Mouse (Mus musculus) embryonic facial prominence, embryonic 14.5 days (tissue): ENCODE results near the gene Gm10491. TPM values are rescaled to one million over a fixed set of nuclear protein-coding genes. Genes with fewer than 3 reads are reported as not detected.

Experiments used
- ATAC-seq: fragments of 200-750 bp; cut with Nextera tagmentation; 2 replicates; pipeline ENCODE4 v1.8.0; 2017; ENCODE audit warnings: low read depth, moderate number of reproducible peaks, moderate TSS enrichment
- DNase-seq: peaks from one replicate; pipeline ENCODE4 v3.0.0-alpha.2; 2015; ENCODE audit warnings: low spot score
- H3K27ac ChIP-seq: fragments of 300-500 bp; sonication (generic); replicated peaks from 2 replicates; pipeline ENCODE4 v1.5.1; 2014; ENCODE audit warnings: low read depth, mild to moderate bottlenecking, low read length, moderate library complexity
- H3K27me3 ChIP-seq: fragments of 300-500 bp; sonication (generic); replicated peaks from 2 replicates; pipeline ENCODE4 v1.6.1; 2014; ENCODE audit warnings: low read length; ENCODE audit not compliant: control insufficient read depth, insufficient read depth
- H3K36me3 ChIP-seq: fragments of 300-500 bp; sonication (generic); 2 replicates; pipeline ENCODE4 v1.6.1; 2014; ENCODE audit warnings: low read length, mixed read lengths; ENCODE audit not compliant: control insufficient read depth, insufficient read depth
- H3K4me1 ChIP-seq: fragments of 300-500 bp; sonication (generic); 2 replicates; pipeline ENCODE4 v1.6.1; 2014; ENCODE audit warnings: antibody characterized with exemption, low read length; ENCODE audit not compliant: control insufficient read depth, insufficient read depth
- H3K4me2 ChIP-seq: fragments of 300-500 bp; sonication (generic); 2 replicates; pipeline ENCODE4 v1.6.1; 2014; ENCODE audit warnings: low read depth, mild to moderate bottlenecking, low read length, moderate library complexity, mixed read lengths
- H3K4me3 ChIP-seq: fragments of 300-500 bp; sonication (generic); 2 replicates; pipeline ENCODE4 v1.5.1; 2014; ENCODE audit warnings: low read depth, mild to moderate bottlenecking, low read length
- H3K9ac ChIP-seq: fragments of 300-500 bp; sonication (generic); 2 replicates; pipeline ENCODE4 v1.6.1; 2014; ENCODE audit warnings: low read depth, mild to moderate bottlenecking, low read length, moderate library complexity, mixed read lengths
- H3K9me3 ChIP-seq: fragments of 300-500 bp; sonication (generic); 2 replicates; pipeline ENCODE4 v1.6.1; 2016; ENCODE audit warnings: low read length; ENCODE audit not compliant: control insufficient read depth
- WGBS: fragments of 180-500 bp; shearing (Covaris S2); extraction: QIAGEN DNeasy Blood & Tissue Kit; methylation state at CpG from one replicate; pipeline ENCODE4 v1.1.7; 2014; 5-methylcytosine and 5-hydroxymethylcytosine counted together
- polyA plus RNA-seq: library from polyadenylated mRNA; unstranded; fragments of >200 nt; fragmentation: Nextera tagmentation; extraction: Ambion mirVana; gene quantifications from 2 replicates; pipeline ENCODE4 v1.2.1, GENCODE M21; 2014

Gm10491 gene
- polyA plus RNA-seq, 1 experiment from 2014 or later, result not detected

GRCm38 (mm10) chrX:7868506-7868905 lies 39.1 kb downstream of the Gm10491 start:
- Histone ChIP-seq H3K4me3 (no peak overlapping the region), H3K27ac (no peak overlapping the region), H3K4me1 (no peaks in the 10 kb centered on the region), H3K27me3 (no peaks in the 10 kb centered on the region), H3K4me2 (no peak overlapping the region), H3K9me3 (no peaks in the 10 kb centered on the region), H3K36me3 (peaks cover 29% of the 10 kb centered on the region; the same call in 1 of the 2 replicates), H3K9ac (no peak overlapping the region)
- ATAC-seq (no peak), DNase-seq (no peak)
- 39% methylated on average over 2 of the region's 2 CpGs for WGBS

DNA sequence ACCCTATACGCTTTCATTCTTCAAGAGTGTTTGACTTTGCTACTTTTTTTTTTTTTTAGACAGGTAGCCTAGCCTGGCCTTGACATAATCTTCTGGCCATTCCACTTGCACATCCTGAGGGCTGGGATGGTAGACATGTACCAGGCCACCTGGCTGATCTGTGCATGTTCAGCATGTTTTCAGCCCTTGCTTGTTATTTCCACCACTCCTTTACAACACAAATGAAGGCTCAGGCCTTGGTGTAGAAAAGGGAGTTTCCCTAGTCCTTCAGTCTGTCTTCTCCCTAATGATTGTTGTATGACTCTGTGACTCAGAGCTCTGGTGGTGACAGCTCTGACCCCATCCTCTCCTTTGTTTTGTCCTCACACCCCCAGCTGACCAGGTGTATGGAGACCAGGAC lies 40.5 kb downstream of the Gm10491 start:
- 96% methylated on average over 1 of the region's 1 CpGs for WGBS

DNA sequence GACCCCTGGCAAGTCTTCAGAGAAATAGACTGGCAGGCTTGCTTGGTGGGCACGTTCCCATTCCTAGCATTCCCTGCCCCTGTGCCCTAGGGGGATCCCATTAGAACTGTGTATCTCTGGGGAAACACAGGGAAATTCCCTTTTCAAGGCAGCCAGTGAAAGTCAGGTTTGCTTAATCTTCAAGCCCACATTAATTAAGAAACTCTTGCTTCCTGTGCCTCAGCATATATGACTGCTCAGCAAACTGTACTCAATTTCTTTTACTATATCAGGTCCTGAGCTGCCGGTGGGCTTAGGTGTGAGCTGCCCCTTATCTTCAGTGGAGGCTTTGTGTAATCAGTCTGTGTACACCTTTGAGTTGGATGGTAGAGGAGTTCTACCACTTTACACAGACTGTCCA lies 41.8 kb downstream of the Gm10491 start:
- Histone ChIP-seq H3K27ac (no peak overlapping the region), H3K36me3 (peaks cover 16% of the 10 kb centered on the region; the same call in 1 of the 2 replicates), H3K4me1 (no peaks in the 10 kb centered on the region), H3K9ac (no peak overlapping the region), H3K4me3 (no peak overlapping the region), H3K4me2 (no peak overlapping the region), H3K27me3 (no peaks in the 10 kb centered on the region), H3K9me3 (no peaks in the 10 kb centered on the region)
- 56% methylated on average over 2 of the region's 2 CpGs for WGBS
- ATAC-seq (no peak), DNase-seq (no peak)

More for the DNA sequence above, 40.5 kb downstream of the Gm10491 start:
- Histone ChIP-seq H3K27ac (no peak overlapping the region), H3K4me1 (no peaks in the 10 kb centered on the region), H3K4me2 (no peak overlapping the region), H3K9ac (no peak overlapping the region), H3K4me3 (no peak overlapping the region), H3K36me3 (peaks cover 18% of the 10 kb centered on the region; the same call in 1 of the 2 replicates), H3K9me3 (no peaks in the 10 kb centered on the region), H3K27me3 (no peaks in the 10 kb centered on the region)
- no peak for ATAC-seq
- DNase-seq, result no peak

DNA sequence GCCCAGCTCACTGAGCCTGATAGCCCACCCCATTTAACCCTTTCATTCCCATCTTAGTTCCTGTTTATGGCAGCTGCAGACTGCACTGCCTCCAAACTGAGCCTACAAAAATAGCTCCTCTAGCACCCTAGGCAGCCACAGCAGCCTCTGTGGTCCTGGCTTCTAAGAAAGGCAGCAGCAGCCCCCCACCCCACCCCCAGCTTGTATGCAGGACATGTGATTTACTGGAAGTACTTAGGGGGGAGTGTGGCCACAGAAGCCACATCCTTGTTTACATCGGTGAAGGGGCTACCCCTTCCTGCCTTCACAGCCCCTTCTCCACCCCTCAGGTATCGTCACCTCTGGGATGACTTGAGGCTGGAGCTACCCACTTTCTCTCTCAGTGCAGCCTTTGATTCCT lies 42.3 kb downstream of the Gm10491 start:
- ATAC-seq, result no peak
- WGBS, result 58% methylated on average over 2 of the region's 2 CpGs
- Histone ChIP-seq H3K4me1 (no peaks in the 10 kb centered on the region), H3K27ac (no peak overlapping the region), H3K4me2 (no peak overlapping the region), H3K27me3 (no peaks in the 10 kb centered on the region), H3K9ac (no peak overlapping the region), H3K36me3 (peaks cover 16% of the 10 kb centered on the region; the same call in 1 of the 2 replicates), H3K9me3 (no peaks in the 10 kb centered on the region), H3K4me3 (no peak overlapping the region)
- no peak for DNase-seq

DNA sequence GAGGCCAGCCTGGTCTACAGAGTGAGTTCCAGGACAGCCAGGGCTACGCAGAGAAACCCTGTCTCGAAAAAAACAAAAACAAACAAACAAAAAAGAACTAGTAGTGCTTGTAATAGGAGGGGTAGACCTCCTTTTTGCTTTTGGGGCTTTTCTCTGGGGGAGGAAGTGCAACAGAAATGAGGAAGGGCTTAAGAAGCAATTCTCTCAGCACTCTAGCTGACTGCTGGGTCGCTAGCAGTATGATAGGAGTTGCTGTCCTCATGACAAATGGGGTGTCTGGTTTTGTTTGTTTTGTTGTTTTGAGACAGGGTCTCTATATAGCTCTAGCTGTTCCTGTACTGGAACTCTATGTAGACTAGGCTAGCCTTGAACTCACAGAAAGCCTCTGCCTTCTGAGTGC lies 43.1 kb downstream of the Gm10491 start:
- DNase-seq, result no peak
- 68% methylated on average over 3 of the region's 3 CpGs for WGBS
- no peak for ATAC-seq
- no peak overlapping the region for H3K9ac ChIP-seq
- H3K4me3 ChIP-seq, result no peak overlapping the region
- H3K27me3 ChIP-seq, result no peaks in the 10 kb centered on the region
- H3K4me1 ChIP-seq, result no peaks in the 10 kb centered on the region
- no peaks in the 10 kb centered on the region for H3K9me3 ChIP-seq
- peaks cover 16% of the 10 kb centered on the region; the same call in 1 of the 2 replicates for H3K36me3 ChIP-seq
- no peak overlapping the region for H3K4me2 ChIP-seq
- no peak overlapping the region for H3K27ac ChIP-seq

DNA sequence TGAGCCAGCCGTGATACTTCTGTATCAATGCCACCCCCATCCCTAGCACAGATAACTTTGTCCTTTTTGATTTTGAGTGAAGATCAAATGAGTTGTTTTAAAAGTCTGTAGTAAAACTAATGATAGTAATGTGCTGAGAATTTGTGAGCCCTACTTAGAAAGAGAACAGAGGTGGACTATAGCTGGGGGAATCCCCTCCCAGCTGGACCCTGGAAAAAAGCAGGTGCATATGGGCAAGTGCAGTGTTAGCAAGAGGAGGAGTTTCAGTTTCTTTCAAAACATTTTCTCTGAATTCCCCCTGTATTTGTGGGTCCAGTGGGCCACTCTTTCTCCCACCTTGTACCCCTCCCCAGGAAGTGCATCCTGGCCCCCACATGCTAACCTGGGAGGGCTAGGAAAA lies 44.5 kb downstream of the Gm10491 start:
- 60% methylated on average over 1 of the region's 1 CpGs for WGBS
- Histone ChIP-seq H3K27ac (no peak overlapping the region), H3K36me3 (peaks cover 15% of the 10 kb centered on the region; the same call in 1 of the 2 replicates), H3K4me1 (no peaks in the 10 kb centered on the region), H3K9ac (no peak overlapping the region), H3K4me2 (no peak overlapping the region), H3K4me3 (no peak overlapping the region), H3K9me3 (no peaks in the 10 kb centered on the region), H3K27me3 (no peaks in the 10 kb centered on the region)
- no peak for DNase-seq
- no peak for ATAC-seq

DNA sequence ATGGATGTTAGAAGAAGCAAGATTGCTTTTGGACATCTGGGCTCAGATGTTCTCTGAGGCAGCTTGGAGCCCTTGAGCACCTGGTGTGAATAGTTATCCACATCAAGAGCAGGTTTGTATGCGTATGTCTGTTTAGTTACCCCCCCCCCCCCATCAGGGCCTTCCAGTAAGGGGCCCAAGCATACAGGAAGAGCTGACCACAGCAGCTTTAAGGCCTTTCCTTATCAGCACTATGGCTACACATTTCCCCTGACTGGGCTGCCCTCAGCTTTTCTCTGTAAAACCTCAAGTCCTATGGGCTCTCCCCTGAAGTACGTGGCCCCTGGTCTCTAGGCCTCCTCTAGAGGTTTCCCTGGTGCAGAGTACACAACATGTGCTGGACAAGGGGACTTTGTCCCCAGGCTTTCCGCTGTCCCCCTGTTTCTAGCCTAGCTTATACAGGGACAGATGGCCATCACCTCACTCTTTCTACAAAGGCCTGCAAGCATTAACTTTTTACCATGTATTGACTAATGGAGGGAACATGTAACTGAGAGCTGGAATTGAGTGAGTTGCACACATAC lies 48.4 kb downstream of the Gm10491 start:
- ATAC-seq, result no peak
- peaks cover 15% of the 10 kb centered on the region; the same call in 1 of the 2 replicates for H3K36me3 ChIP-seq
- no peaks in the 10 kb centered on the region for H3K4me1 ChIP-seq
- no peak overlapping the region for H3K4me2 ChIP-seq
- no peaks in the 10 kb centered on the region for H3K9me3 ChIP-seq
- no peak overlapping the region for H3K9ac ChIP-seq
- no peaks in the 10 kb centered on the region for H3K27me3 ChIP-seq
- H3K27ac ChIP-seq, result no peak overlapping the region
- no peak for DNase-seq
- no peak overlapping the region for H3K4me3 ChIP-seq
- 88% methylated on average over 2 of the region's 3 CpGs for WGBS

Other genes starting within 250 kb of the Gm10491 start
- 199 and 201 TPM in 2 replicates for gene Plp2, start 236.4 kb downstream of the Gm10491 start, polyA plus RNA-seq
- 0.50 and 0.59 TPM in 2 replicates for gene Magix, start 226.6 kb downstream of the Gm10491 start, polyA plus RNA-seq
- gene Gpkow, start 210.7 kb downstream of the Gm10491 start, polyA plus RNA-seq, result 40.0 and 42.1 TPM in 2 replicates
- gene Wdr45, start 193.5 kb downstream of the Gm10491 start, polyA plus RNA-seq, result 18.7 and 26.5 TPM in 2 replicates
- not detected in 2 replicates for gene Gm45208, start 185.6 kb downstream of the Gm10491 start, polyA plus RNA-seq
- 83.5 and 85.5 TPM in 2 replicates for gene Praf2, start 179.4 kb downstream of the Gm10491 start, polyA plus RNA-seq
- 11.0 and 14.8 TPM in 2 replicates for gene Ccdc120, start 156.9 kb downstream of the Gm10491 start, polyA plus RNA-seq
- gene Tfe3, start 145.3 kb downstream of the Gm10491 start, polyA plus RNA-seq, result 19.5 and 21.0 TPM in 2 replicates
- gene Gripap1, start 118.1 kb downstream of the Gm10491 start, polyA plus RNA-seq, result 32.1 and 32.9 TPM in 2 replicates
- 3.2 and 3.5 TPM in 2 replicates for gene Kcnd1, start 85.5 kb downstream of the Gm10491 start, polyA plus RNA-seq
- gene Otud5, start 66.5 kb downstream of the Gm10491 start, polyA plus RNA-seq, result 31.1 and 32.3 TPM in 2 replicates
- 4.8 and 6.1 TPM in 2 replicates for gene Pim2, start 29.6 kb downstream of the Gm10491 start, polyA plus RNA-seq
- gene Slc35a2, start 23.8 kb downstream of the Gm10491 start, polyA plus RNA-seq, result 28.6 and 30.0 TPM in 2 replicates
- 92.3 and 98.1 TPM in 2 replicates for gene Pqbp1, start 8.6 kb downstream of the Gm10491 start, polyA plus RNA-seq
- 170 and 176 TPM in 2 replicates for gene Timm17b, start 8.5 kb downstream of the Gm10491 start, polyA plus RNA-seq
- gene Gm10490, start 1.7 kb upstream of the Gm10491 start, polyA plus RNA-seq, result not detected in 2 replicates
- gene Pcsk1n, start 12.0 kb upstream of the Gm10491 start, polyA plus RNA-seq, result 8.6 and 9.3 TPM in 2 replicates
- not detected in 2 replicates for gene Eras, start 20.8 kb upstream of the Gm10491 start, polyA plus RNA-seq
- gene Hdac6, start 40.1 kb upstream of the Gm10491 start, polyA plus RNA-seq, result 24.0 and 27.7 TPM in 2 replicates
- 0.86 and 1.4 TPM in 2 replicates for gene Gata1, start 70.2 kb upstream of the Gm10491 start, polyA plus RNA-seq
- gene Glod5, start 110.7 kb upstream of the Gm10491 start, polyA plus RNA-seq, result not detected in 2 replicates
- gene Suv39h1, start 166.9 kb upstream of the Gm10491 start, polyA plus RNA-seq, result 42.5 and 47.6 TPM in 2 replicates
- 0.97 and 1.0 TPM in 2 replicates for gene Was, start 182.7 kb upstream of the Gm10491 start, polyA plus RNA-seq
- gene Wdr13, start 225.1 kb upstream of the Gm10491 start, polyA plus RNA-seq, result 19.3 and 21.8 TPM in 2 replicates
- 420 and 489 TPM in 2 replicates for gene Rbm3, start 238.0 kb upstream of the Gm10491 start, polyA plus RNA-seq